Mouse (Mus musculus) gastrocnemius, adult 18-20 months (tissue): ENCODE results near the gene Tagln2. TPM values are rescaled to one million over a fixed set of nuclear protein-coding genes. Genes with fewer than 3 reads are reported as not detected.

ENCODE experiments used
- DNase-seq: peaks from one replicate; pipeline ENCODE4 v3.0.0; 2021; ENCODE audit warnings: low spot score
- total RNA-seq, 2 experiments: library from RNA; stranded (reverse); gene quantifications; 2 replicates each; pipeline ENCODE4 v1.2.3; 2021

The Tagln2 gene
- total RNA-seq, 2 experiments from 2014 or later, result 14.0 to 28.7 TPM

DNA sequence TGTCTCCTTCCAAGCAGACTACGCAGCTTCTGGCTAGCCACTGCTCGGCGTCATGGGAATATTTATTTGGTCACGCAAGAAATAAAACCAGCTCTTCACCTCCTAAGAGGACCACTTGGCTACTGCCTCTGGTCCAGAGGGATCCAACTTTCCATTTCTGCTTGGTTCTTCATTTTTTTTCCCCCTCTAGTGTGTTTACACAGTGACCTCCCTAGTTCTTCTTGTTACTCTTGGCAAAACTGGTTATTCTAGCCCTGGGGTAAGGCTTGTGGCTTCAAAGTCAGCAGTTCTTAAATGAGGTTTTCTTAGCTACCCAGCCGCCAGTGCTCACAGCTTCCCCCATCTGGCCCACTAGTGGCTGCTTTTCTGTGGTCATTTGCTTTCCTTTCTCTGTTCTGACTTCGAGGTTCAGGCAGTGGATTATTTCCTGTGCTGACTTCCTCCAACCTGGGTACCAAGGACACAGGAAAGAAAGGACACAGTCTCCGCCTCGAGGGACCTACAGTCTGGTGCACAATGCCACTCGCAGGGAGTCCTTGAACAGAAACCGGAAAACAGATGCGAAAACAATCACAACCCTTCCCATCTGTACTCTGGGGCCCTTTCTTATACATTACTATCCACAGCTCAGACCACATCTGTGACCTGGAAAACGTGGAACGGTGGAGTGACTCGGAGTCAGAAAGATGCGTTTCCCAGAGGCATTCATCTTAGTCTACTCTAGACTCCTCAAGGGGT, 25.3 kb downstream of the Tagln2 start:
- peak; percentile 33 for DNase-seq

DNA sequence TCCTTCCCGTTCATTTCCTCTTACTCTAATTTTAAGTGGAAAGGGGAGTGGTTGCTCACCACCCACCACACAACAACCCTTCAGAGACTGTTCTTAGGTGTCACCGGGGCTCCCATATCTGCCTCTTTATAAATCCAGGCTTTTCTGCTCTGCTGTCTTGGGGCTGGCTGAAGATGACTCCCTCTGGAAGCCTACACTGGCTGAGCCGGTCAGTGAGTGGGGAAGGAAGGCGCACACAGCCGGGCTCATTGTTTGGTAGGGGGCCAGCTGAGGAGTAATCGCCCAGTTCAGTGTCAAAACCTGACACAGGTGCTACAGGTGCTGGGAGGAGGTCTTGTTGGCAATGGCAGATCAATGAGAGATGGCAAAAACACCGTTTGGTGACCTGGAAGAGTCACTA, 26.1 kb downstream of the Tagln2 start:
- DNase-seq, result no peak

DNA sequence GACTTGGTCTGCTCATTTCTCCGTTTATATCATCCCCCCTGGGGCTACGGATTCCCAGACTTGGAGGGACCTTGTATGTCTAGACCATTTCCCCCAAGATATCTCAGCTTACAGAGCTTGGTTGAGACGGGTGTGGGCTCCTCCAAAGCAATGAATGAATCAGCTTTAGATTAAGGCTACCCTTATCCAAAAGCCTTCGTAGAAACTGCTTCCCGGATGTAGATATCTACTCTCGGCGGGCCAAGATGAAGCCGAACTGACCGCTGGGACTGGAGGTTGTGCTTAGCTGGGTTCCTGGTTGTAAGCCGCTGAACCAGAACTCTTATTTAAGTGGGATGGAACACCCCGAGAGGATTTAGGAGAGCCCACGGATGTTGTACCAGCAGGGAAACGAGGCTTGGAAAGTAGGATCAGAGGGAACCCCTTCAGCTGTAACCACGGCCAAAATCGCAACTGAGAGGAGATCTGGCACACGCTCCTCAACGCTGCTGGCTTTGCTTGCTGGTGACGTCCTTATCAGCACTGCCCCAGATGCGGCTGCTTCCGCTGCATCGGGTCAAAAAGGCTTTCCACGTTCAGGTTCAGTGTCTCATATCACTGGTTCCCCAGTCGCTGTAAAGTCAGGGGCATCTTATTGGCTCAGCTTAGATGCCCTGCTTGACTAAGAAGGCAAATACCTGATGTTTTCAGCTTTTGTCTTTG, 26.7 kb downstream of the Tagln2 start:
- no peak for DNase-seq

DNA sequence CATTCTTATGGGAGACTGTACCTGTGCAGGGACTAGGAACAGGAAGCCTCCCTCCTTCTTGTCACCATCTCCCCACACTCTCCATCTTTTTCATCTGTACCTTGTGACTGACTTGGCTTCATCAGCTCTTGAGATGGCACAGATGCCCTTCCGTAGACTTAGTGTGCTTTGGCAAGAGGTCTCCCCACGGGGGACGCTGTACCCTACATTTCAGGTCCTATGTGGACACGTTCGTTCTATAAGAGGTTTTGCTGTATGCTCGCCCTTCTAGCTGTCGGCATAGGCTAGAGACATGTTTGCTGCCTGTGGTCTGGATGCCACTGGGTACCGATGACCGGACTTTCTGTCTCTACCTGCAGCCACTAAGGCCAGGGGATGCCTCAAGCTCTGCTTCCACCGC, 27.6 kb downstream of the Tagln2 start:
- DNase-seq, result no peak

DNA sequence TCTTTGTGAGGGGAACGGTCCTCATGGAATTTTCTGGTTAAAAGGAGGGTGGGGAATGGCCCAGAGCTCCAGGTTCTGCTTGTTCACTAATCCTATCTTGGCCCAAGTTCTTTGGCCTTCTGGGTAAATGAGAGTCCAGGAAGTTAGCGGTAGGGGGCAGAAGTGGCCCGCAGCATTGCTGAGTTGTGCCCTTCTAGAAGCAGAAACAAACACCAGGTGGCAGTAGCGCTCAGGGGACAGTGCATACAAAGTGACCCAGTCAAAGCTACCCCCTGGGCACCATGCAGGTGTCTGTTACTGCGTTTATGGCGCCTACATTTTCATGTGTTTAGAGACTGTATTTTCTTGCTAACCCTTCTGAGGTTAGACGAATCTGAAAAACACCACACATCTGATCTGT, 28.9 kb downstream of the Tagln2 start:
- DNase-seq, result peak; percentile 90

DNA sequence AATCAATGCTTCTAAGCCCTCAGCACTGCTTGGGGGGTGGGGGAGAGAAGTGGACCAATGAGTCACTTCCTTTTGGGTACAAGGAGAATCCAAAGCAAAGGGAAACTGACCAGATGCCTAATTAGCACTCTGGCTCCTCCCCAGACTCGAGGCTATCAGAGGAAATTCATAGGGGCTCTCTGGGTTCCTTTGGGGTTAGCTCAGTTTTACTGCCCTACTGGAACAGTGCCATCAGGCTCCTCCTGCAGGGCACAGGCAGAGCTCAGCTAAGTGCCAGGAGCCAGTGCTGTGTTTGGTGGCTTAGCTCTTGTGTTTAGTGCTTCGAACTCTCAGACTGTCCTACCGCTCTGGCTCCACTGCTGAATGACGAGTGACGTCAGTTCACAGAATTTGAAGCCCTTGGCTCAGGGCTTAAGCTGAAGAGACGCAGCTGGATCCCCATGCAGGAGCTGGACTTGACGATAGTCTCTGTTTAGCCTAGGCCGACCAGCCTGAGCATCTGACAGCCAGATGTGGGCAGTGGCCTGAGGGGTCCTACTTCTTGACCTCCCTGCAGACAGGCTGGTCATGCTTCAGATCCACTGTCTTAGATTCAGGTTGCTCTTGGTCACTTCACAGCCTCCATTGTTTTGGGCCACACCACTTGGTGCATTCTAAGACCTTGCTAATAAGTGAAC, 30.8 kb downstream of the Tagln2 start:
- no peak for DNase-seq

DNA sequence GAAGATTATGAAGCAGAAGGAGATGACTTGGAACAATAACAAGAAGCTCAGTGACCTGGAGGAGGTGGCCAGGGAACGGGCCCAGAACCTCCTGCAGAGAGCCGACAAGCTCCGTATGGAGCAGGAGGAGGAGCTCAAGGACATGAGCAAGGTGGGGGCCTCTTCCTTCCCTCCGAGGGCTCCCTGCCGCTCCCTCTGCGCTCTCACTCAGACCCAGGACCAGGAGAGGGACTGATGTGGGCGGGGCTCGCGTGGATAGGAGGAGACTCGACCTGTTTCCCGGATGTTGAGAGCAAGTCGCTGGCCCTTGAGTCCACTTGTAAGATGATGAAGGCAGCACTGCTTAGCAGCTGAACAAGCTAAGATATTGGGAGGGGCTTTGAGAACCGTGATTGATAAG, 32.7 kb downstream of the Tagln2 start:
- DNase-seq, result no peak

DNA sequence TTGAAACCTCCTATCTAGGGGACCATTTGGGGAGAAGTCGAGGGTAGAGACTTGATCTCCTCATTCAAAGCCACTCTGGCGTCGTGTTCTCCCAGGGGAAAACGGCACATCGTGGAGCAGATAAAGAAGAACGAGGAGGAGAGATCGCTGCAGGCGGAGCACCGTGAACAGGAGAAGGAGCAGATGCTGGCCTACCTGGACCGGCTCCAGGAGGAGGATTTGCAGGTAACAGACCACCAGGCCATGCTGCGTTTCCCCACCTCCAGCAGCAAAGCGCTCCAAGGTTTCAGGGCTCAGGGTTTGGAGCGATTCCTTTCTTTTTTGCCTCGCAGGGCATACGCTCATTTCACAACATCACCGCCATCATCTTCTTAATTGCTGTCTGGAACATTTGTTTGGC, 35.3 kb downstream of the Tagln2 start:
- DNase-seq, result no peak

DNA sequence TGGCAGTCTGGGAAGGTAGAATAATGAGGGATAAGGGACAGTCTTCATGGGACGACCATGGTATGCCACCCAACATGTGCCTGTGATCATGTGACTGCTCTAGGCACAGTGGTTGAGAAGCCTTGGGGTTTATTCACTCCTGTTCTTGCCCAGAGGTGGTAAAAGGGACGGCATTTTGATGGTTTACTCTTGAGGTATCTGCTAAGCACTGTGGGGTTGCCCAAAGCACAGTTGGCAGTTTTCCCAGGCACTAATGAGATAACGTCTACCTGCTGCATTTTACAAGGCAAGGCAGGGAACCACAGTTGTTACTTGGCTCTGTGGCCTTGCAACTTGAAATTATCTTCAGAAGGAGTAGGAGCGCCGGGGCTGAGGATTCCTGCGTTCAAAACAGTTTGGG, 40.0 kb downstream of the Tagln2 start:
- DNase-seq, result no peak

DNA sequence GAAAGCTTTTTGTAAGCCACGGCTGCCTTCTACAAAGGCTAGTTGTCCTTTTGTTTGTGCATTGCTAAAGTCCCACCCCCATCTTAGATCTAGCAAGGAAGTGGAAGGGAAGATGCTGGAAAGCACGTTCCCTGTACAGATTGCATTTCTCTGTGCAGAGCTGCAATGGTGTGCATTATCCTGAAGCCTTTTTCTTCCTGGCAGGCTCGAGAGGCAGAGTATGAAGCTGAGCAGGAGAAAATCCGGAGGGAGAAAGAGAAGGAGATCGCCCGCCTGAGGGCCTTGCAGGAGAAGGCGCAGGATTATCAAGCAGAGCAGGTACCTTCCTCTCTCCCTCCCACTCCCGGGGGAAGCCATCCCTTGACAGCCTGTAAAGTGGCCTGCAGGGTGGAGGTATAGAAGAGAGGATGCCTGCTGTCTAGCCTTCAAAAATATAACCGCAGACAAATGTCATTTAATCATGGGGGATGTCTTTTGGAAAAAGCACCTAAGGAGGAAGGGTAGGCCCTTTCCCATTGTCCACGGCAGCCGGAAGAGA, 40.5 kb downstream of the Tagln2 start:
- DNase-seq, result no peak

DNA sequence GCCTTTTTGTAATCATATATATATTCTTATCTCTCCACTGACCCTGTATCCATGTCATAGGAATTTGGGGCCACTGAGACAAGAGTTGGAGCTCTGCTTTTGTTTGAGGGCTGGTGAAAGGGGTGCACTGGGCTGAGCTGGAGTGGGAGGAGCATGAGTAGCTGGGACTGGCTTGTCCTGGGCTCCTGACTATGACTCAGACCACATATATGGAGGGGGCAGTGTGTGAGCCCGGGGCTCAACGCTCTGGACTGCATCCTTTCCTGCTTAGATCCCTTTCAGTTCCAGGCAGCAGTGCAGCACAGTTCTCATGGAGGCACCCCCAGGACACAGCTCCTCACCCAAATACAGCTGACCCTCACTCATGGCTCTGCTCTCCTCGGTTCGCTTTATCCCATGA, 46.2 kb downstream of the Tagln2 start:
- no peak for DNase-seq

DNA sequence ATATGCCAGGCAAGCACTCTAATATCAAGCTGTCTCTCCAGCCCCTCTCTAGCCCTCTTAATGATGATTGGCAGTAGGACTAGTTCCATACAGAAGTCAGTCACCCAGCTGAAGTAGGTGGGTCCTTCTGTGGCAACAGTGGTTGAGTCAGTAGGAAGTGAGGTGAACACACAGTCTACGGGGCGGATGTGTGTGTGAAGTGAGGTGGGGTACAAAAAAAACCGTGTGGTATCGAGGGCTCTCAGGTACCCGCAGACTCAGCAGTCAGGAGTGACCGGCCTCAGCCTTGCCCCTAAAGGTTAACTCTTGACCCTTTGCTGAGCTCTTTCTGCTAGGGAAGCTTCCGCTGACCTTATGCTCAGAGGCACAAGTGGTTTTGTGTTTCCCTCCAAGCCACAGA, 48.7 kb downstream of the Tagln2 start:
- no peak for DNase-seq

DNA sequence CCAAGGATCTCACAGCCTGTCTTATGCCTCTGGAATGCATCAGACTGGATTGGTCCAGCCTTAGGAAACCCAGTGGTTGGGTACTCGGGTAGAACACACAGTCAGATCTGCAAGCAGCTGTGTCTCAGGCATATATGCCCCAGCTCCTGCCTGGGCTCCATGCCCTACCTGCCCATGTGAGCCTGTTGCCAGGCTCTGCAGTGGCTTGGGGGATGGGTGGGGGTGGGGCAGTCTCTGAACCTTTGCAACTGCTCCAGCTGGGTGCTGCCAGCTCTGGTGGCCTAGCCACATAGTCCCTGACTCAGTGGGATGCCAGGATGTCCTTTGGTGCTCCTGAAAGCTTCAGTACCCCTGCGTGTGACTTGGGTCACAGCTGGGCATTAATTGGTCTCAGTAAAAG, 49.5 kb downstream of the Tagln2 start:
- no peak for DNase-seq

DNA sequence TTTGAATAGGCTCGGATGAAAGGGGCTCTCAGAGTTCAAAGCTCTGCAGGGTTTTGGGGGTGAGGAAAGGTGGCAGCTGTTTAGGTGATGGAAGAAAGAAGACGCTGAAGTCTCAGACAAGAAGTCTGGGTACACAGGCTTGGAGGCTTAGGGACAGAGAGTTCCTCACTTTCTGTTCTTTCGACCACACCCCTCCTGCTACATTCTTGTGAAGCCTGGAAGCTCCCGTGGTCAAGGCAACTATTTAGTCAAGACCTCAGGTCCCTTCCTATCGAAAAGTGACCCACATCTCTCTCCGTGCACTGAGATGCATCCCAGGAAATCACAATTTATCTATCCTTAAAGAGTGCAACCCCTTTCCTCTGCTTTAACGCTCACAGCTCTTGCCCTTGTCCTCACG, 49.9 kb downstream of the Tagln2 start:
- no peak for DNase-seq

DNA sequence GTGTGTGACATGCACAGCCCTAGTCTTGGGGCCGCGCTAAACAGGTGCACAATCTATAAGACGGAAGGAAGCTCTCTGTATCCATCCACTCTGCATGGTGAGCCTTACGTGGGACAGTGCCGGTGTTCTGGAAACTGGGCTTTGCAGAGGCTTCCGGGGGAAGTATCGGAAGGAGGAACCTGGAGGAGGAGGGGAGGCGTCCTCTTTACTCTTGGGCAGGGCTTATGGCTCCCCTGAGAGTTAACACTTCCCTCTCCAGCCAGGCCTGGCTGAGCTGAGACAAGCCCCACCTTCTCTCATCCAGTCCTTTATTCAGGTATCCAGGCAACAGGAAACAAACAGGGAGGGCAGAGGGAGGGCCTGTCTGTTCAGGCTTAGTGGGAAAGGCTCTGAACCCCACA, 50.7 kb downstream of the Tagln2 start:
- peak; percentile 26 for DNase-seq

DNA sequence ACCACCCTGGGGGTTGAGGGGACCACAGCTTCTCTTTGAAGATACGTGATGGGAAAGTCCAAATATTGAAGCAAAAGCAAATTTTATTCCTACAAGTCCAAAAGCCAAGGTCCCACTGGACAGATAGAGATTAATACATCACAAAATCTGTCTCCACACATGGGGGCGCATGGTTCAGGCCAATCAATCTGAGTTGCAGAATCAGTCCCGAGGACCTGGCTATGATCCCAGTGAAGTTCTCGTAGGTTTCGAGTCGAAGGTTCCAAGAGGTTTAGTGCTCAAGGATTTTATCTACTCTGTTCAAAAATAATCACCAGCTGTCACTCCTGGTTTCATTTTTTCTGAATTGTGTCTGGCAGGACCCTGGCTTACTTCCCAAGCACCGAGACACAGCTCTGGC, 51.2 kb downstream of the Tagln2 start:
- no peak for DNase-seq

DNA sequence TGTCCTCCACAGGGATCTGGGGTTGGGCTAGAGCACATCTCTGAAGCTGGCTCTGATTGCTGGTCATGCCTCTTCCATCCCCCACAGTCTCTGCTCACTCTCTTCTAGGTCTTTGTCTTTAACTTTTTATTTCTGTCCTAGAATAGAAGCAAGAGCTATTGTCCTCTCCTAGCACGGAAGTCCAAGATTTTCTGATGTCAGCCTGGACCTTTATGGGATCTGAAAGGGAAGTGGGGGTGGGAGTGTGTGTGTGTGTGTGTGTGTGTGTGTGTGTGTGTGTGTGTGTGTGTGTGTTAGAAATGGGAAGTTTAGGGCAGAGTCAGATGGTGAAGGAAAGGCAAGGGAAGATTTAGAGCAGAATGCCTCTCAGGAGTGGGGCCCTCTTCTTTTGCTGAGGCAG, 52.8 kb downstream of the Tagln2 start:
- no peak for DNase-seq

DNA sequence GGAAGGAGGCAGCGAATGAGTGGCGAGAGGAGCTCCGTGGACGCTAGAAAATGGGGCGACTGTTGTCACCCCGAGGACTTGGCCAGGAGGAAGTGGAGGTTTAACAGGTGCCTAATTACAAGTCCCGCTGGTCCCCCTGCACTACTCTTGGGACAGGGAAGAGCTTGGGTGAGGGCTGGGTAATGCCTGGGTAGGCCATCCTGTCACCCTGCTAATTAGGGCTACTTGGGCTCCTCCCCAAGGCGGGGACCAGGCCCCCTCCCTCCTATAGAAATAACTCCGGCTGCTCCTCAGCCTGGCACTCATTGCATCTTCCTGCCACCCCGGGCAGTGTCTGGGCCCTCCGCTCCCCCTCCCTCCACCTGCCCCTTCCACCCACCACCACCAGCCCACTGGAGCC, 55.8 kb downstream of the Tagln2 start, which contains the start of gene Vsig8:
Gene Vsig8, plus strand, starts transcription at position 301 of the 400 bp plus-strand sequence.
- DNase-seq, result no peak
